Mouse (Mus musculus) kidney, adult 8-10 months (tissue): ENCODE data around the gene Ftsj1.

Experiments
- DNase-seq, 2 experiments: peaks; one replicate each; pipeline ENCODE4 v3.0.0; 2022

Gene Ftsj1

GRCm38 (mm10) chrX:8217383-8217782 lies 34.8 kb downstream of the Ftsj1 start:
- DNase-seq: no peak

GRCm38 (mm10) chrX:8211490-8212207 lies 40.6 kb downstream of the Ftsj1 start:
- DNase-seq: no peak

- no peak for DNase-seq
These were observed 42.5 kb downstream of the Ftsj1 start for GRCm38 (mm10) chrX:8209720-8210119.

GRCm38 (mm10) chrX:8207224-8207623 lies 45.0 kb downstream of the Ftsj1 start:
- DNase-seq: no peak

- no peak for DNase-seq
These were observed 45.5 kb downstream of the Ftsj1 start for GRCm38 (mm10) chrX:8206694-8207197.

DNA sequence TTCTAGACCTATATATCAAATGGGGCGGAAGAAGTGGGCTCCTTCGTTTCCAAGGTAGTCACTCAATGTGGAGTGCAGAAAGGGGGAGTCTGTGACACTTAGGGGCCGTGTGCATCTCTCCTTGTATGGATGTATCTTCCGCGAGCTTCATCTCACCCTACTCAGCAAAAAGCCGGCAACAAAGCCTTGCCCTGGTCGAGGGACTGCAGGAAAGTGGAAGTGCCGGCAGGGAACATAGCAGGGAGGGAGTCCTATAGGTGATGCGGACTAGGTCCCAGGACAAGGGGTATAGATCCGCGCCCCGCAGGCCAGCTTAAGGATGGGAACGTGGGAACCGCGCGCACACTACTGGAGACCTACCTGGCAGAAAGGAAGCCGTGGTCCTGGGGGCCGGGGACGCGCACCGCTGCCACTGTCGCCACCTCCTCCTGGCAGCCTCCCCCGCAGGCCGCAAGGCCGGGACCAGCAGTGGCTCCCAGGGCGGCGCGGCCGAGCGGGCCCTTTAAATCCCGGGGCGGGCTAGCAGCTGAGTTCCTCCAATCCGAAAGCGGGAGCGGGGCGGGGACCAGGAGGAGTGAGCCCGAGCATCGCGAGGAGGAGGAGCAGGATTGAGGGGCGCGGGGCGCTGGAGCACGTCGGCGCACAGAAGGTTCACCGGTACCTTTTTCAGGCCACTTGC lies 46.1 kb downstream of the Ftsj1 start, which contains the start of gene Porcn:
Gene Porcn, minus strand, starts transcription at position 511 of the 679 bp plus-strand sequence.
- DNase-seq: peak; percentile 79 to 81

DNA sequence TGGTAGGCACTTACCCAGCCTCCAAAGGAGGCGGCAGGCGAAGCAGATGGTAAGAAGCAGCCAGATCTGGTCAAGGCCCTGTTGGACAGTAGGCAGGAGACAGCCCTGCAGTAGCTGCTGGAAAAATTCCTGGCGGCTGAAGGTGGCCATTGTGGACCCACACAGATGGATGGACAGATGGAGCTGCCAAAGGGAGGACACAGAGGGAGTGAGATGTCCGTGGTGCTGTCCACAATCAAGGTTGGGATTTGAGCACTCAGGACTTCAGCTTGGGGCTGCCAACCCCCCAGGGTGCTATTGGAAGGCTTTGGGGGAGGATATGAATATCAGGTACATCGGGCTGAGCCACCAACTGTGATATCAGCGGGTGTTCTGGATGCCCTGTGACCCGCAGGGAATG lies 46.7 kb downstream of the Ftsj1 start:
- no peak for DNase-seq

GRCm38 (mm10) chrX:8205088-8205487 lies 47.1 kb downstream of the Ftsj1 start:
- DNase-seq: no peak

- no peak for DNase-seq
These were observed 48.1 kb downstream of the Ftsj1 start for GRCm38 (mm10) chrX:8204076-8204475.

GRCm38 (mm10) chrX:8203105-8203504 lies 49.1 kb downstream of the Ftsj1 start:
- DNase-seq: no peak

- DNase-seq: no peak
These were observed 58.8 kb downstream of the Ftsj1 start, which contains the start of gene Ebp for GRCm38 (mm10) chrX:8193419-8193723. Ebp (minus strand) TSS chrX:8193512.

GRCm38 (mm10) chrX:8192640-8193418 lies 59.4 kb downstream of the Ftsj1 start:
- DNase-seq: peak; percentile 80 to 82

GRCm38 (mm10) chrX:8192126-8192639 lies 60.0 kb downstream of the Ftsj1 start:
- no peak for DNase-seq
